Mouse (Mus musculus) bone marrow macrophage, adult 2 months (primary cell): Measurements from ENCODE around the gene Hist1h2bj.

Experiments
- CTCF ChIP-seq: IDR thresholded peaks from 2 replicates; pipeline ENCODE4 v1.5.1; 2012; ENCODE audit warnings: low read depth, mild to moderate bottlenecking, low read length, moderate library complexity
- POLR2A ChIP-seq: IDR thresholded peaks from 2 replicates; pipeline ENCODE4 v1.6.1; 2012; ENCODE audit warnings: mild to moderate bottlenecking, low read depth, low read length, borderline replicate concordance

DNA sequence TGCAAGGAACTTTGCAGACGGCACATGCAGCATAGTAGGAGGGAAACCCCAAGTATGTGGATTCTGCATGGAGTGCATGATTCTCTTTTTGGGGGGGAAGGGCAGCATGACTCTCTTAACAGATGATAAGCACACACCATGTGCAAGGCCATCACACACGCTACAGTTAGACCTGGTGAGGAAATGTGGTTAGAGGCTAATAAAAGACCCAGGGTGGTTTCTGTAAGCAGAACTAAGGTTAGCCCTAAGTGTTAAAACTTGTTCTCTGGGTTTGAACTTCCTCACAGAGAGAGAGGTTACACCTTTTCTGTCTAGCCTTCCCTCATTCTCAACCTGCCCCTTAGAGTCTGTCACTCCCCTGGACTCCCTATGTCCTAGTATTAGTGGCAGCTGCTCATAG, 41.7 kb upstream of the Hist1h2bj start:
- TF ChIP-seq CTCF (no peak), POLR2A (no peak)
